Mouse (Mus musculus) ZHBTc4 (cell line): ENCODE data around the gene Pramel1.
A peak's percentile ranks its signal among the peaks of the same experiment; 100 is the strongest.

Experiments used
- DNase-seq: peaks from one replicate; pipeline ENCODE4 v3.0.0-alpha.2; 2011; ENCODE audit warnings: low read depth, low spot score

Pramel1 gene

GRCm38 (mm10) chr4:143394181-143394580 lies at the start of gene Pramel1:
Gene Pramel1, plus strand, starts transcription at chr4:143394428.
- peak; percentile 90 for DNase-seq

GRCm38 (mm10) chr4:143345491-143345890 lies 48.7 kb upstream of the Pramel1 start:
- peak; percentile 75 for DNase-seq

- DNase-seq, result no peak
Observed at GRCm38 (mm10) chr4:143348678-143349077, 45.5 kb upstream of the Pramel1 start.

- DNase-seq, result peak; percentile 79
Observed at GRCm38 (mm10) chr4:143349484-143349906, 44.7 kb upstream of the Pramel1 start, which contains the start of gene Lrrc38. Gene Lrrc38, plus strand, starts transcription at chr4:143349757.

GRCm38 (mm10) chr4:143350047-143351015 lies 43.9 kb upstream of the Pramel1 start:
- peak; percentile 59 for DNase-seq

- no peak for DNase-seq
Observed at GRCm38 (mm10) chr4:143352301-143352700, 41.9 kb upstream of the Pramel1 start.

GRCm38 (mm10) chr4:143361520-143361919 lies 32.7 kb upstream of the Pramel1 start:
- no peak for DNase-seq

- DNase-seq, result no peak
Observed at GRCm38 (mm10) chr4:143366415-143367041, 27.7 kb upstream of the Pramel1 start.

- DNase-seq, result no peak
Observed at GRCm38 (mm10) chr4:143379480-143379879, 14.7 kb upstream of the Pramel1 start.

- no peak for DNase-seq
Observed at GRCm38 (mm10) chr4:143379931-143380715, 14.1 kb upstream of the Pramel1 start.

- DNase-seq, result peak; percentile 26
Observed at GRCm38 (mm10) chr4:143380716-143381004, 13.6 kb upstream of the Pramel1 start.

GRCm38 (mm10) chr4:143382163-143382562 lies 12.1 kb upstream of the Pramel1 start:
- no peak for DNase-seq

- peak; percentile 49 for DNase-seq
Observed at GRCm38 (mm10) chr4:143383646-143384045, 10.6 kb upstream of the Pramel1 start.

- peak; percentile 81 for DNase-seq
Observed at GRCm38 (mm10) chr4:143388955-143389702, 5.1 kb upstream of the Pramel1 start.

- DNase-seq, result no peak
Observed at GRCm38 (mm10) chr4:143411566-143412218, 17.5 kb downstream of the Pramel1 start.

- peak; percentile 96 for DNase-seq
Observed at GRCm38 (mm10) chr4:143412219-143413092, 18.2 kb downstream of the Pramel1 start, which contains the start of gene Pramef8. Gene Pramef8, plus strand, starts transcription at chr4:143412426.

GRCm38 (mm10) chr4:143413621-143414020 lies 19.4 kb downstream of the Pramel1 start:
- peak; percentile 31 for DNase-seq

- peak; percentile 92 for DNase-seq
Observed at GRCm38 (mm10) chr4:143414121-143414520, 19.9 kb downstream of the Pramel1 start.

GRCm38 (mm10) chr4:143426770-143427169 lies 32.5 kb downstream of the Pramel1 start:
- DNase-seq, result peak; percentile 34
